Mouse (Mus musculus) embryo, embryonic 9.5 days (tissue): Measurements from ENCODE around the gene Lrrc31.
"Not testable (repeated sequence)": the region's sequence is repeated elsewhere in the genome, so short reads cannot be mapped to it uniquely, and the experiment has no call there.

Experiments used
- DNase-seq: peaks from one replicate; pipeline ENCODE4 v3.0.0-alpha.2; 2017; ENCODE audit errors: extremely low spot score

Gene Lrrc31

GRCm38 (mm10) chr3:30699711-30700505 lies at the start of gene Lrrc31:
Gene Lrrc31 (minus strand): TSS chr3:30699843.
- DNase-seq, result not testable (repeated sequence)

GRCm38 (mm10) chr3:30748316-30748715 lies 48.7 kb upstream of the Lrrc31 start:
- DNase-seq, result no peak

- DNase-seq, result no peak
These were observed 46.4 kb upstream of the Lrrc31 start, which contains the start of gene Samd7 for GRCm38 (mm10) chr3:30746006-30746405. Gene Samd7 (plus strand): TSS chr3:30746293.

DNA sequence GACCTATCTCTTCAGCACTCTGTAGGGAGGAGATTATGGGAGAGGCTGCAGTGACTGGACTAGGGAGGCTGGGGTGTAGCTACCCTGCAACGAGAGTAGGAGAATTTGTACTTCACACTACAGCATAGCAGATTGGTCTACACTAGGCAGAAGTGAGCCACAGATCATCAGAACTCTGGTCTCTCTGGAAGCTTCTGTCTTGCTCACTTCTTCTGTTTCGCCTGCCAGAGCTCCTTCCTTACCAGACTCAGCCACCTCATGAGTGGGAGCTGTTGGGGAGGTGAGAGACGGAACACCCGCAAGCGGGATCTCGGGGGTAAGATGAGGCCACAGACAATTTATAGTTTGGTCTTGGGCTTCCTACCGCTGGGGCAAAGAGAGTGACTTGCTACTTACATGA lies 43.2 kb upstream of the Lrrc31 start:
- no peak for DNase-seq

- no peak for DNase-seq
These were observed 41.7 kb upstream of the Lrrc31 start for GRCm38 (mm10) chr3:30741306-30741705.

- no peak for DNase-seq
These were observed 37.2 kb upstream of the Lrrc31 start for GRCm38 (mm10) chr3:30736809-30737208.

DNA sequence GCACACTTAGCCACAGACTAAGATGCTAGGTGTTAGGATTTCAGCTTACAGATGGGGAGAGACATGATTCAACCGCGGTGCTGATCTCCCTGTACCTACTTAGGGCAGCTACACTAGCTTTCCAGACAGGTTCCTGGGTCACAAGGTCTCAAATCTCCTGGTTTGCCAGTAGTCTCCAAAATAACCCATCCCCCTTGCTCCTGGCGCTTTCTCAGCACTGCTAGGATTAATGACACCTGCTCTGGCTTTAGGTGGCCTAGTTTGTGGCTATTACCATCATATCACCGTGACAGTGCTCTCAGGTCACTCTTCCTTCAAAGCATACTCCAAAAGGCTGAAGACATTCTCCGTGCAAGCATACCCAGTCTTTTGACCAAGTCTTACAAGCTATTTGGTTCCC lies 29.4 kb upstream of the Lrrc31 start:
- DNase-seq, result no peak

GRCm38 (mm10) chr3:30727209-30727608 lies 27.6 kb upstream of the Lrrc31 start:
- no peak for DNase-seq

GRCm38 (mm10) chr3:30725514-30725913 lies 25.9 kb upstream of the Lrrc31 start:
- DNase-seq, result no peak

- DNase-seq, result no peak
These were observed 25.3 kb upstream of the Lrrc31 start for GRCm38 (mm10) chr3:30724848-30725465.

DNA sequence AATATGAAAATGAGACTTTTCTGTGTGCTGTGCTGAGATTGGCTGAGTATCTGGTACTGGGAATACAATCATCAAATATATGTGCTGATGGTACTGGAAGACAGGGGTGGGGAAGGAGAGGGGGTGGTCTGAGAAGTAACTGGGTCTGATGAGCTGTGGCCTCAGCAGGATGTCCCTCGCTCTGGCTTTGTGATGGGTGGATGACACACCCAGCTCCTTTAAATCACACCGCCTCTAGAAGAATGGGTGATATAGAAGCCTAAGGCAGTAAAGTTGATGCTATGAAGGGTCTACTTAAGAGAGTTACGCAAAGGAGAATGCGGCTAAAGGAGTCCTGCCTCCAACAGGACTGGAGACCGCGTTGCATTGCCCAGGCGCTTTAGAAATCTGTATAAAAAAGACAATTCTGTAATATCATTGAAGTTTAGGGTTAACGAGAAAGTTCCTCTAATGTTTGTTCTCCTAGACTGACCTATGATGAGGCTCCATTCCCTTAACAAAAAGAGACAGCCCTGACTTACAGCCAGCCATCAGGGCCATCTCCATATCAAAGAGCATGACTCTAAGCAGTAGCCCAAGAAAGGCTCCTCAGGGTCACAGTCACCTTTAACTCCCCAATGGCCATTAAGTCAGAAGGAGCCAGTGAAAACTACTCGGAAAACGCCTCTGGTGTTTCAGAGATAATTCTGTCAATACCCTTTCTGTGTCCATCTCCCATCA lies 24.6 kb upstream of the Lrrc31 start:
- no peak for DNase-seq

GRCm38 (mm10) chr3:30723179-30723578 lies 23.5 kb upstream of the Lrrc31 start:
- no peak for DNase-seq

DNA sequence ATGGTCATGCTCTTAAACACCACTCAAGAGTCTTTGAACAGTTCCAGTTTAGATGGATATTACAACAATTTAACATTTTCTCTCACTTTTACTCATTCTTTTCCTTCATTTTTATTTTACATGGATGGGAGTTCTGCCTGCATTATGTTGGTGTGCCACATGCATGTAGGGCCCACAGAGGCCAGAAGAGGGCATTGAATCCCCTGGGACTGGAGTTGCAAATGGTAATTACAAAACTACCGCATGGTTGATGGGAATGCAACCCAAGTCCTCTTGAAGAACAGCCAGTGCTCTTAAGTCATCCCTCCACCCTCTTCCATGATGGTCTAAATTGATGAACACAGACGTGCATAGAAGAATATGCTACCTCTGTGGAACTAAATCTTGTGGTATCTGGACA lies 22.8 kb upstream of the Lrrc31 start:
- no peak for DNase-seq

DNA sequence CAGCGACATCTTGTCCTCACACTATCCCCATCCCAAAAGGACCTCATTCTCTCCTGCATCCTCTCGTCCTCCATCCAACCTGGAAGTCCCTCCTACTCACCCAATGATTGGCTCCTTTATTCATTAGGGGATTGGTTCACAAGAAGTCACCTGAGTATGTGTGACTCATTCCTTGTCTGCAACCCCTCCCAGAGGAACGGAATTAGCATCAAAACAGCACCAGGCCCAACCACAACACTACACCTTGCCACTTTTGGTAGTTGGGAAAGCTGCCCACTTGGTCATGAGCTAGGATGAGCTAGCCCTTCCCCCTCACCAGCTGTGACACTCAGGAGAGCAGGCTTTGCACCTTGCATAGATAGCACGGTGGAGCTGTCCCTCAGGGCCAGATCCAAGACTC lies 22.4 kb upstream of the Lrrc31 start:
- no peak for DNase-seq

DNA sequence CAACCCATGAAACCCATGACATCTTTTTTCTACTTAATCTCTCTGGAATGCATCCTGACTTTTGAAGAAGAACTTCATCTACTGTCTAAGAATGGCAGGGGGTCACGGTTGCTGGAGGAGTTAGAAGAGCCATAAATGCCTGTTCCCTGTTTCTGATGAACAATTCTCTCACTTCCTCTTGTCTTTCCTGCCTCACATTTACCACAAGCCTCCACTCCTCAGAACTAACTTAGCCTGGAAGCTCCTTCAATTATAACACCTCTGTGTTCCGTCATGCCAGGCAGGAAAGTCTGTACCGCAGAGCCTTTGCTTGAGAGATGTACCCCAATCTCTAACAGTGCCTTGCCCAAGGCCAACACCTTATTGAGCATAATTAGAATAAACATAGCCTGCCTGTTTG lies 19.0 kb upstream of the Lrrc31 start:
- DNase-seq, result no peak

DNA sequence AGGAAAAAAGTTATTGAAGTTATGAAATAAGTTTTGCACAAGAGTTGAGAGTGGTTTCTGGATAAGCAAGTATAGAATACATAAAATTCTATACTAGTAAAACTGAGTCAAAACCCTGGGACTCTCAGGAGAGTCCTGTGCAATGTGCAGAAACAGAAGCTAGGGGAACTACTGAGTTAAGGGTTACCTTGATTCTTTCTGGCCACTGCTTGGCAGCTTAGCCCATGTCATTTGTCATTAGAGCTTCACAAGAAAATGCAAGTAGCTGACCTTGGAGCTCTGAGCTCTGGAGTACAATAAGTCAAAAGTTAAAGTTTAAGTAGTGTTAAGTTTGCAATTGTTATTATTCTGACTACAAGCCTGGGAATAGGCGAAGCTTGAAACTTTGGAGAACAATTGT lies 13.7 kb upstream of the Lrrc31 start:
- DNase-seq, result no peak

GRCm38 (mm10) chr3:30710191-30710590 lies 10.5 kb upstream of the Lrrc31 start:
- DNase-seq, result no peak

- DNase-seq, result no peak
These were observed 7.1 kb upstream of the Lrrc31 start for GRCm38 (mm10) chr3:30706614-30707276.

- DNase-seq, result no peak
These were observed 6.3 kb upstream of the Lrrc31 start for GRCm38 (mm10) chr3:30705977-30706376.

DNA sequence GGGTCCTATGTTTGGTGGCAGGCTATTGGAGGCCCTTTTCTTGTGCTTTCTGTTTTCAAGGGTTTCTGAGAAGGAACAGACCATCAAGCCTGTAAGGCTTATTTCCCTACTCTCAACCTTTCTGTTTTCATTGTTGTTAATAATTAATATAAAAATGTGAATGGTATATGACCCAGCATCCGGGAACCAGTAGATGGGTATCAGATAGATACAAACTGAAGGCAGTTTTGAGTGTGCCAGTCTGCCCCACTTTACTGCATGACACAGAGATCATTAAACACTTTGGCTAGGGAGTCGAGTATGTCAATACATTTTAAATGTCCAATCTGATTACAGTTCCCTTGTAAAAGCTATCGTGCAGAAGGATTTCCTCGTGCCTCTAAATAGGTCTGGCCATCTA lies 1.8 kb downstream of the Lrrc31 start:
- DNase-seq, result no peak

DNA sequence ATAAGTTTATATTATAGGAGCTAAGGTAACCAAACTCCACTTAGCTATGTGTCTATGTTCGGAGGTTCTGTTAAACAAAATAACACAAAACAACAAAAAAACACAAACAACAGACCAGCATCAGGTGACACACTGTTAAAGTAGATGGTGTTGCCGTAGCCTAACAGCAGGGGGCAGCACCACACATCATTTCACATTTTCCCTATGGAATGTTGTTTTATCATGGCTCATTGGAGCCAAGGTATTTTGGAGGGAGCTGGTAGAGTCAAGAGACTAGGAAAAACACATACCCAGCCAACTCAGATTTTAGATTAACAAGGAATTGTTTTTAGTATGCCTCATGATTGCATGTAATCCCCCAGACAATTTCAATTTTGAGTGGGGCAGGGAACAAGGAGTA lies 3.3 kb downstream of the Lrrc31 start:
- peak; percentile 65 for DNase-seq

DNA sequence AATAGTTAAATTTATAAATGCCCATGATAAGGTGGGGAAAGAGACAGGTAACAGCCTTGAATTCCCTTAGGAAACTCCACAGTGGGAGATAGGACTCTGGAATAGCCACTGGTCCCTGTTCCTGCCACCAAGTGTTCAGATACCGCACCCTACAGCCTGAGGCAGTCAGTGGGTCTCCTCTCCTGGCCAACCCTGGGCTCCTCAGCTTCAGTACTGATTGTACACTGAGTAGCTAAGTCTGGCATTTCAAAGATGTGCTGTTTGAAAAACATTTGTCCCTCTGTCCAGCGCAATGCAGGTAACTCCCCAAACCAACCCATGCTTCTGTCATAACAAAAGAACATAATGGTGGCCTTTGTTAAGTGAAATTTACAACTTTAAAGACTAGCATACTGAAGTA lies 4.0 kb downstream of the Lrrc31 start:
- no peak for DNase-seq
